Mouse (Mus musculus) ES-E14 (cell line): ENCODE results near the gene Bhlhb9. TPM values are rescaled to one million over a fixed set of nuclear protein-coding genes. Genes with fewer than 3 reads are reported as not detected.
A peak's percentile ranks its signal among the peaks of the same experiment; 100 is the strongest.

Source experiments
- DNase-seq: peaks from one replicate; pipeline ENCODE4 v3.0.0-alpha.2; 2013; ENCODE audit warnings: low read depth, low spot score
- H3K27ac ChIP-seq: 2 replicates; pipeline ENCODE4 v1.5.1; 2012; ENCODE audit warnings: low read depth, mild to moderate bottlenecking, low read length, moderate library complexity, mixed read lengths; ENCODE audit not compliant: poor library complexity, insufficient read depth, severe bottlenecking
- H3K36me3 ChIP-seq: 2 replicates; pipeline ENCODE4 v1.6.1; 2012; ENCODE audit warnings: mild to moderate bottlenecking, low read length, moderate library complexity, mixed read lengths; ENCODE audit not compliant: control insufficient read depth, poor library complexity, insufficient read depth, severe bottlenecking
- H3K4me1 ChIP-seq, 2 experiments: fragments of 150-350 bp in 1 of 2; sonication (generic) in 1 of 2; 2 replicates each; pipeline ENCODE4 v1.6.1; 2012; ENCODE audit warnings: low read length in 2 of 2, mild to moderate bottlenecking in 1 of 2, mixed read lengths in 1 of 2; ENCODE audit not compliant: control insufficient read depth in 2 of 2, insufficient read depth in 2 of 2, poor library complexity in 1 of 2
- H3K4me3 ChIP-seq, 2 experiments: fragments of 150-350 bp in 1 of 2; sonication (generic) in 1 of 2; 2 replicates each; pipeline ENCODE4 v1.5.1; 2012; ENCODE audit warnings: low read length in 2 of 2, low read depth in 1 of 2, mild to moderate bottlenecking in 1 of 2, mixed read lengths in 1 of 2; ENCODE audit not compliant: insufficient read depth in 1 of 2, poor library complexity in 1 of 2, severe bottlenecking in 1 of 2
- H3K9ac ChIP-seq: 2 replicates; pipeline ENCODE4 v1.6.1; 2012; ENCODE audit warnings: low read depth, mild to moderate bottlenecking, low read length, mixed read lengths; ENCODE audit not compliant: poor library complexity, insufficient read depth, severe bottlenecking
- H3K9me3 ChIP-seq: fragments of 150-350 bp; sonication (generic); 2 replicates; pipeline ENCODE4 v1.6.1; 2012; ENCODE audit warnings: low read depth, mild to moderate bottlenecking, low read length; ENCODE audit not compliant: control insufficient read depth, insufficient read depth
- CHD2 ChIP-seq: IDR thresholded peaks from 2 replicates; pipeline ENCODE4 v1.6.1; 2014; ENCODE audit warnings: mild to moderate bottlenecking, low read depth, low read length, inconsistent platforms
- HCFC1 ChIP-seq: IDR thresholded peaks from 2 replicates; pipeline ENCODE4 v1.6.1; 2012; ENCODE audit warnings: low read length, inconsistent platforms, borderline replicate concordance; ENCODE audit not compliant: insufficient read depth
- MAFK ChIP-seq: IDR thresholded peaks from 2 replicates; pipeline ENCODE4 v1.6.1; 2014; ENCODE audit warnings: mild to moderate bottlenecking, low read depth, low read length, inconsistent platforms; ENCODE audit not compliant: insufficient read depth
- ZC3H11A ChIP-seq: IDR thresholded peaks from 2 replicates; pipeline ENCODE4 v1.6.1; 2012; ENCODE audit warnings: low read depth, mild to moderate bottlenecking, inconsistent platforms, low read length, borderline replicate concordance
- ZNF384 ChIP-seq: IDR thresholded peaks from 2 replicates; pipeline ENCODE4 v1.6.1; 2012; ENCODE audit warnings: low read depth, low read length, inconsistent platforms
- in situ Hi-C, 2 experiments: fragments of 600-800 bp; cut with MboI; formaldehyde crosslinking; loops; one replicate each; pipeline ENCODE4 v1.15.1; 2025; ENCODE audit warnings: low sequenced_read_pairs in 2 of 2, inconsistent platforms in 1 of 2; ENCODE audit not compliant: unreplicated experiment in 2 of 2
- total RNA-seq: library from RNA; depleted of rRNA; stranded (reverse); fragments of 300-350 nt; gene quantifications from 2 replicates; pipeline ENCODE4 v1.2.3, GENCODE M21; 2012

Gene Bhlhb9
- total RNA-seq, 1 experiment: 15.0 TPM

DNA sequence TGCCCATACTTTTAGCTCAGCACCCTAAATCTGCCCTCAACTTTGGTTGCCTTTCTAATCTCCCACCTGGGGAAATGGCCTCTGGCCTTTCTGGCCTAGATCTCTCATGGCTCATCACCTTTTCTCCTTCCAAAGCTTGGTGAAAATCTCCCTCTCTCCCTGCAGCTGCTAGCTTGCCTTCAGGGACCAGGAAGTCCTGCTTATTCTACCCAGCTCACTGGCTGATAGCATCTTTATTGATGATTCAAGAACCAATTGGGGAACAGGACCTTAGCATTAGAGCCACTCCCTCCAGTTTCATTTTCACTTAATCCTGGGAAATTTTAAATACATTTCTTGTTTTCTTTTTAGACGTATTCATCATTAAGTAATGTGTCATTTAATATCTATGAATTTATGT is 79.3 kb downstream of the Bhlhb9 start:
- Histone ChIP-seq H3K4me1 (no peaks in the 10 kb centered on the region), H3K4me3 (no peak overlapping the region), H3K9me3 (no peaks in the 10 kb centered on the region), H3K27ac (no peak overlapping the region), H3K9ac (no peak overlapping the region), H3K36me3 (no peaks in the 10 kb centered on the region)
- in situ Hi-C loops: no loop called here
- DNase-seq: no peak
- TF ChIP-seq ZC3H11A (no peak), MAFK (no peak), ZNF384 (no peak), HCFC1 (no peak), CHD2 (no peak)

DNA sequence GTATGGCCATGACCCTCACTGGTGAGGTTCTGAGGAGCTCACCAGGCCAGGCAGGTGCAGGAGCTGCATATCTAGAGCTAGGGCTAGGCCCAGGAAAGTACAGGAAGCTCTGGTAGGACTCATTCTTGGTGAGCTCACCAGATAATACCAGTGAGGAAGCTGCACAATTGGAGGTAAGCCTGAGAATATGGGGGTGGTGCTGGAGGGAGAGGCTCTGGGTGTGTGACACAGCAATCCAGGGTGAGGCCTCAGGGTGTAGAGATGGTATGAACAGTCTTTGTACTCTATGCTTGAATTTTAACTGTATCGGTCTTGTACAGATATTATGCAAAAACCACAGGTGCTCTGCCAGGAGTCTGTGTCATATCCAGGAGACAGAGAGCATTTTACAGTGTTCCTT is 82.2 kb downstream of the Bhlhb9 start:
- in situ Hi-C loops: no loop called here
- TF ChIP-seq HCFC1: no peak
- TF ChIP-seq MAFK: no peak
- TF ChIP-seq ZNF384: no peak
- TF ChIP-seq CHD2: no peak
- TF ChIP-seq ZC3H11A: no peak
- Histone ChIP-seq H3K9ac (no peak overlapping the region), H3K4me3 (no peak overlapping the region), H3K27ac (no peak overlapping the region), H3K4me1 (no peaks in the 10 kb centered on the region), H3K9me3 (no peaks in the 10 kb centered on the region), H3K36me3 (no peaks in the 10 kb centered on the region)
- no peak for DNase-seq

DNA sequence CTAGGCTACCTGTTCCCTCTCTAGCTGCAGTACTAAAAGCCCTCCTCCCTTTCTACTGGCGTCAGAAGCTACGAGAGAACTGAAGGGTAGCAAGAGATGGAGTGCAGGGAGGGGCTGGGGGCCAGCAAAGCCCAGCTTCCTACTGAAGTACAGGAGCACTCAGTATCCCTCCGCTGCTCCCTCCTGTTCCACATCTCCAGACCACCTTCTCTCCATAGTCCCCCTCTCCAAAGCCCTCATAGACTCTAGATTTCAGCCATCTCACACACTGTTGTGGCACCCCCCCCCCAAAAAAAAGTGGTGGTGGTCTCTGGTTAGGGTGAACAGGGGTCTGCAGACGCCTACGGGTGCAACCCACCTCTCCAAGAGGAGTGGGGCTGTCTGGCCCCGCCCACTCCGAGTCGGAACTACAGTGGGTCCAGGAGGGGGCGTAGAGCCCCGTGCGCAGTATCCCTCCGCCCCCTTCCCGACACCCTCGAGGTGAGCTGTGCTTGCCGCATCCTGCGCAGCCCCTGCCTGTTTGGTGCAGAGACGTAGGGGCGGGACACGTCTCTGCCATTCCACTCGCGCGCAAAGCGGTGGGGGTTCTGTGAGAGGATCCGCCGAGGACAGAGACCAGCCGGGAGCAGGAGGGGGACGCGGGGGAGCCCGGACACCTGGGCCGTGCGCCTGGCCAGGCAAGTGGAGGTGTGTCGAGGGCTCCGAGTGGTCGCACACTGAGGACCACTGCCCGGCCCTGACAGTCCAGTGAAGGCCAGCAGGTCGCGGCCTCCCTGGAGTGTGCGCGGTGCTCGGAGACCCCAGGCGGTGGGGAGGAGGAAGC is 88.2 kb downstream of the Bhlhb9 start:
- in situ Hi-C loops: no loop called here
- DNase-seq: peak; percentile 42
- Histone ChIP-seq H3K4me1 (no peaks in the 10 kb centered on the region), H3K27ac (peak overlapping the region; percentile 34), H3K36me3 (no peaks in the 10 kb centered on the region; the same call in none of the 2 replicates), H3K9ac (peak overlapping the region; percentile 86), H3K4me3 (peak overlapping the region; percentile 78 to 92), H3K9me3 (no peaks in the 10 kb centered on the region)
- no peak for TF ChIP-seq CHD2
- no peak for TF ChIP-seq MAFK
- no peak for TF ChIP-seq ZC3H11A
- no peak for TF ChIP-seq HCFC1
- no peak for TF ChIP-seq ZNF384

DNA sequence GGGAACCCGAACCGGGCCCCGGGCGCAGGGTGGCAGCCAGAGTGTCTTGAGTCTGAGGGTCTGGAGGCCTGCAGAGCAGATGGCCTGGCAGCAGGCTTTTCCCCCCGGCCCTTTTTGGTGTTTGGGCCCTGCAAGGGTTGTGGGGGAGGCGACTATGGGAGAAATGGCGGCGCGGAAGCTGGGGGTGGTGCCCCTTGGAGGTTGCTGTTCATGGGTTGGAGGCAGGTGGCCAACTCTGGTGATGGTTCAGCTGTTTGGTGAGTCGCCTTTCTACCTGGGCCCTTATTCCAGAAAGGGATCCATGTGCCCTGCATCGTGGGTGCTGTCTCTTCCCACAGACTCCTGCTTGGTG is 88.8 kb downstream of the Bhlhb9 start:
- H3K9ac ChIP-seq: peak overlapping the region; percentile 86
- H3K9me3 ChIP-seq: no peaks in the 10 kb centered on the region
- H3K4me1 ChIP-seq: no peaks in the 10 kb centered on the region
- peak overlapping the region; percentile 34 for H3K27ac ChIP-seq
- in situ Hi-C loops: no loop called here
- DNase-seq: peak; percentile 9
- TF ChIP-seq ZC3H11A (no peak), HCFC1 (no peak), MAFK (no peak), ZNF384 (no peak), CHD2 (no peak)
- no peaks in the 10 kb centered on the region; the same call in none of the 2 replicates for H3K36me3 ChIP-seq
- H3K4me3 ChIP-seq: peak overlapping the region; percentile 78 to 92

DNA sequence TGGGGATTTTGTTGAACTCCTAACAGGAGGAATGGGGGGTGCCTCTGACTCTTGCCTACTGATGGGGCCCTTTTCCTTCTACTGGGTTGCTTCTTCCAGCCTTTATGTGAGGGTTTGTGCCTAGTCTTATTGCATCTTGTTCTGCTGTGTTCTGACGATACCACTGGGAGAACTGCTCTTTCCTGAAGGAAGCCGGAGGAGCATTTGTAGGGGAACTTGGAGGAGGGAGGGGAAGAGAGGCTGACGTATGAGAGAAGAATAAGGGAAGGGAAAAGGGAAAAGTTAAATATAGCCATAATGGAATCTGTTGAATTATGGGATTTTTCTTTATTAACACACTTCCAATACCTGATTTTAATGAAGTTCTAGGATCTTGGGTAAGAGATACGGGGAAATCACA is 119.2 kb downstream of the Bhlhb9 start:
- no peak overlapping the region for H3K27ac ChIP-seq
- no peaks in the 10 kb centered on the region for H3K36me3 ChIP-seq
- H3K4me1 ChIP-seq: peaks cover 0 to 2% of the 10 kb centered on the region in 2 experiments; a peak in 1 of 4 replicates
- no peak overlapping the region for H3K9ac ChIP-seq
- H3K9me3 ChIP-seq: no peaks in the 10 kb centered on the region
- in situ Hi-C loops: no loop called here
- TF ChIP-seq MAFK (no peak), CHD2 (no peak), ZC3H11A (no peak), ZNF384 (no peak), HCFC1 (no peak)
- no peak for DNase-seq
- H3K4me3 ChIP-seq: no peak overlapping the region
